Comparison of ENCODE assay signal across 8 mouse cellular contexts in genomic region chr8:81013811-81014530, GRCm38 (mm10). TPM values are rescaled to one million over a fixed set of nuclear protein-coding genes. Genes with fewer than 3 reads are reported as not detected.
A peak's percentile ranks its signal among the peaks of the same experiment; 100 is the strongest.
DNase-seq lines count a peak whose midpoint lies in the region; ATAC-seq and TF ChIP-seq lines count a peak whose summit lies in the region.

No protein-coding gene starts in this region.

- no peak for DNase-seq in layer of hippocampus, adult 2 months (ENCODE audit: low spot score in 2 of 2)
- DNase-seq in layer of hippocampus, adult 9-10 months (ENCODE audit: low spot score): no peak
- no peak for DNase-seq in Patski (ENCODE audit: low read depth, low spot score)
- DNase-seq in kidney, adult 9 months: peak; percentile 43
- peak; percentile 22 for DNase-seq in urinary bladder, postnatal 14 days (ENCODE audit: low spot score)
- DNase-seq in cerebellum, adult 18-20 months: no peak

- H3K4me2 ChIP-seq in forebrain, embryonic 12.5 days: peak overlapping the region; percentile 98

- in situ Hi-C loops in Patski (cut with MboI; ENCODE audit: low pct_unique_long_range_greater_than_20kb): no loop called here

- CTCF ChIA-PET in Patski (lab: Charles Lee): interaction anchor here (1.0 kb wide), 1 partner anchor 9 kb away, joined by 3 read pairs; no protein-coding TSS in a partner anchor

- peaks cover 7% of the 10 kb centered on the region; the same call in 1 of the 2 replicates for H3K36me3 ChIP-seq in forebrain, embryonic 12.5 days (replicated peaks)
- no peaks in the 10 kb centered on the region; the same call in 1 of the 2 replicates for H3K36me3 ChIP-seq in macrophage (ENCODE audit: inconsistent target)

- H3K79me2 ChIP-seq in macrophage (ENCODE audit: inconsistent target): peaks cover 54% of the 10 kb centered on the region

- peak overlapping the region; percentile 93 for H3K27ac ChIP-seq in layer of hippocampus, adult 2 months
- H3K27ac ChIP-seq in forebrain, embryonic 12.5 days: peak overlapping the region; percentile 63; the same call in 1 of the 2 replicates
- peak overlapping the region; percentile 32 for H3K27ac ChIP-seq in macrophage

- H3K9ac ChIP-seq in forebrain, embryonic 12.5 days: peak overlapping the region; percentile 88

- POLR2A ChIA-PET in Patski (lab: Charles Lee): interaction anchor here (1.3 to 1.7 kb wide), 2 partner anchors 18 to 19 kb away, joined by 3 read pairs; no protein-coding TSS in a partner anchor

- peaks cover 30% of the 10 kb centered on the region for H3K4me1 ChIP-seq in forebrain, embryonic 12.5 days

- H3K4me3 ChIP-seq in layer of hippocampus, adult 2 months: peak overlapping the region; percentile 92
- peak overlapping the region; percentile 81 for H3K4me3 ChIP-seq in forebrain, embryonic 12.5 days (replicated peaks)
- H3K4me3 ChIP-seq in macrophage (ENCODE audit: inconsistent target): peak overlapping the region; percentile 85

- H3K27me3 ChIP-seq in Patski: no peaks in the 10 kb centered on the region
- H3K27me3 ChIP-seq in forebrain, embryonic 12.5 days: no peaks in the 10 kb centered on the region

- no peak for TF ChIP-seq CTCF in layer of hippocampus, adult 2 months (conservative IDR thresholded peaks at IDR 0.05)
- TF ChIP-seq CTCF in Patski (IDR thresholded peaks at IDR 0.05): no peak

- 4% methylated on average over 45 of the region's 45 CpGs for WGBS in forebrain, embryonic 12.5 days
- WGBS in macrophage (ENCODE audit: missing documents): 1% methylated on average over 45 of the region's 45 CpGs

- H3K9me3 ChIP-seq in forebrain, embryonic 12.5 days: no peaks in the 10 kb centered on the region

- peak; percentile 15 for ATAC-seq in Patski
- ATAC-seq in forebrain, embryonic 12.5 days (ENCODE audit: low FRiP score): no peak; the same call in 1 of the 2 replicates

RNA-seq across cellular contexts. Expression of gene Usp38, which starts 0.8 kb away (rescaled TPM):
- 10 to 100 TPM; 23.3 to 26.0 TPM for total RNA-seq in layer of hippocampus, adult 2 months (2021)
- polyA plus RNA-seq in Patski (2021) (20.9 TPM), macrophage (2018) (14.4 to 17.0 TPM (median 15.7 TPM) in 3 replicates)
- polyA plus RNA-seq in forebrain, embryonic 12.5 days (2016; fragmentation: Nextera tagmentation; extraction: Ambion mirVana): 30.3 and 32.8 TPM in 2 replicates
- total RNA-seq in macrophage (2018; cell fraction: chromatin; rRNA removed): 10 to 100 TPM; 24.7 to 63.7 (median 45.1) TPM
- total RNA-seq in macrophage (2018; cell fraction: cytosol; rRNA removed): 10 to 100 TPM; 14.1 to 24.6 (median 20.0) TPM
- 10 to 100 TPM; 26.3 to 55.4 (median 41.0) TPM for total RNA-seq in macrophage (2018; cell fraction: nucleus; rRNA removed)

Comparison
In these comparisons a context has a peak if more than half of its experiments do, and no peak if none do; other contexts are left out.
1. DNase-seq: peak in kidney, adult 9 months (single experiment) and urinary bladder, postnatal 14 days (single experiment); none in layer of hippocampus, adult 2 months (0 of 2), layer of hippocampus, adult 9-10 months (single experiment), Patski (single experiment) and cerebellum, adult 18-20 months (0 of 2).
2. H3K27ac ChIP-seq: peak in every context shown above with its lines; median percentile 93 in layer of hippocampus, adult 2 months; 63 in forebrain, embryonic 12.5 days; 32 in macrophage.
3. Peak in every context shown above with its lines, with median percentiles within 50 percentile points of each other: H3K4me3 ChIP-seq.